Mouse (Mus musculus) CH12F3 (cell line): ENCODE measurements around the gene Socs1.

Experiments used
- in situ Hi-C: fragments of 300-500 bp; cut with MboI; formaldehyde crosslinking; loops from 2 replicates; pipeline ENCODE4 v1.14.3; 2020; ENCODE audit warnings: low sequenced_read_pairs

Socs1 gene

GRCm38 (mm10) chr16:10787548-10788058 lies 2.3 kb upstream of the Socs1 start:
- in situ Hi-C loops = no loop called here

- in situ Hi-C loops = no loop called here
Observed at GRCm38 (mm10) chr16:10786782-10787547, 1.6 kb upstream of the Socs1 start.

GRCm38 (mm10) chr16:10786288-10786687 lies 952 bp upstream of the Socs1 start:
- in situ Hi-C loops = no loop called here

GRCm38 (mm10) chr16:10784793-10785370 lies 454 bp downstream of the Socs1 start:
- in situ Hi-C loops = no loop called here

GRCm38 (mm10) chr16:10783883-10784792 lies 1.2 kb downstream of the Socs1 start:
- in situ Hi-C loops = no loop called here

- in situ Hi-C loops = no loop called here
Observed at GRCm38 (mm10) chr16:10783451-10783850, 1.9 kb downstream of the Socs1 start.

- in situ Hi-C loops = no loop called here
Observed at GRCm38 (mm10) chr16:10783152-10783434, 2.2 kb downstream of the Socs1 start.

GRCm38 (mm10) chr16:10782377-10783151 lies 2.8 kb downstream of the Socs1 start:
- in situ Hi-C loops = no loop called here

- in situ Hi-C loops = no loop called here
Observed at GRCm38 (mm10) chr16:10781862-10782371, 3.4 kb downstream of the Socs1 start.

GRCm38 (mm10) chr16:10780631-10781120 lies 4.7 kb downstream of the Socs1 start:
- in situ Hi-C loops = no loop called here

- in situ Hi-C loops = no loop called here
Observed at GRCm38 (mm10) chr16:10777579-10778160, 7.7 kb downstream of the Socs1 start.

- in situ Hi-C loops = no loop called here
Observed at GRCm38 (mm10) chr16:10776322-10776721, 9.0 kb downstream of the Socs1 start.

GRCm38 (mm10) chr16:10774726-10775125 lies 10.6 kb downstream of the Socs1 start:
- in situ Hi-C loops = no loop called here

GRCm38 (mm10) chr16:10773543-10773942 lies 11.8 kb downstream of the Socs1 start:
- in situ Hi-C loops = no loop called here

GRCm38 (mm10) chr16:10771769-10772510 lies 13.4 kb downstream of the Socs1 start:
- in situ Hi-C loops = no loop called here

GRCm38 (mm10) chr16:10770531-10771325 lies 14.6 kb downstream of the Socs1 start:
- in situ Hi-C loops = no loop called here

- in situ Hi-C loops = no loop called here
Observed at GRCm38 (mm10) chr16:10769661-10770060, 15.7 kb downstream of the Socs1 start.

GRCm38 (mm10) chr16:10768821-10769220 lies 16.5 kb downstream of the Socs1 start:
- in situ Hi-C loops = no loop called here
